Mouse (Mus musculus) cerebellum, adult 2 months (tissue): Measurements from ENCODE around the gene Gm20521. TPM values are rescaled to one million over a fixed set of nuclear protein-coding genes. Genes with fewer than 3 reads are reported as not detected.

Experiments
- DNase-seq, 2 experiments: peaks; one replicate each; pipeline ENCODE4 v3.0.0; 2021
- H3K27ac ChIP-seq: fragments of 200-500 bp; 2 replicates; pipeline ENCODE4 v1.5.1; 2012; ENCODE audit warnings: low read length, control low read depth, inconsistent platforms; ENCODE audit not compliant: insufficient read depth
- H3K27me3 ChIP-seq: fragments of 200-500 bp; 2 replicates; pipeline ENCODE4 v1.6.1; 2012; ENCODE audit warnings: inconsistent platforms, mild to moderate bottlenecking, low read length, moderate library complexity; ENCODE audit not compliant: control insufficient read depth, insufficient read depth
- H3K4me1 ChIP-seq: fragments of 200-500 bp; 2 replicates; pipeline ENCODE4 v1.6.1; 2011; ENCODE audit warnings: low read length; ENCODE audit not compliant: control insufficient read depth, insufficient read depth
- H3K4me3 ChIP-seq: fragments of 200-500 bp; replicated peaks from 2 replicates; pipeline ENCODE3; 2011; ENCODE audit warnings: mild to moderate bottlenecking, low read depth, low read length, control low read depth; ENCODE audit not compliant: insufficient read depth
- CTCF ChIP-seq: fragments of 200-500 bp; IDR thresholded peaks from 2 replicates; pipeline ENCODE4 v1.5.1; 2011; ENCODE audit warnings: low read depth, mild to moderate bottlenecking, control low read depth, low read length, moderate library complexity, borderline replicate concordance; ENCODE audit not compliant: insufficient read depth
- POLR2A ChIP-seq: fragments of 200-500 bp; IDR thresholded peaks from 2 replicates; pipeline ENCODE4 v1.6.1; 2011; ENCODE audit warnings: low read length, control low read depth, borderline replicate concordance; ENCODE audit not compliant: insufficient read depth
- WGBS: fragments of 180-500 bp; shearing (Covaris S2); methylation state at CpG from one replicate; pipeline ENCODE4 v1.1.7; 2018; 5-methylcytosine and 5-hydroxymethylcytosine counted together
- polyA plus RNA-seq: library from polyadenylated mRNA; depleted of rRNA; stranded (reverse); fragments of >200 nt; gene quantifications from 2 replicates; pipeline ENCODE4 v1.2.3, GENCODE M21; 2012

Gm20521 gene
- polyA plus RNA-seq, 1 experiment, result 0.34 TPM

GRCm38 (mm10) chr14:54876539-54877047, 6.6 kb upstream of the Gm20521 start:
- no peak for TF ChIP-seq CTCF
- peak; percentile 96 for TF ChIP-seq POLR2A
- under 1% methylated on average over 69 of the region's 72 CpGs for WGBS
- peak overlapping the region; percentile 81 for H3K4me3 ChIP-seq
- DNase-seq, result peak; percentile 95 to 96
- no peaks in the 10 kb centered on the region for H3K27me3 ChIP-seq
- H3K4me1 ChIP-seq, result no peaks in the 10 kb centered on the region
- H3K27ac ChIP-seq, result peak overlapping the region; percentile 96

- Histone ChIP-seq H3K4me3 (peak within 1 kb of the TSS; percentile 81), H3K4me1 (no peaks in the 10 kb centered on the region), H3K27me3 (no peaks in the 10 kb centered on the region), H3K27ac (peak within 1 kb of the TSS; percentile 96)
- WGBS, result 1% methylated on average over 61 of the region's 61 CpGs
- DNase-seq, result peak; percentile 80 to 85
- TF ChIP-seq POLR2A (0 out of 2 replicates have a peak, but pooled peaks have one; percentile 35), CTCF (no peak)
These were observed 6.1 kb upstream of the Gm20521 start, which contains the start of gene Ppp1r3e for GRCm38 (mm10) chr14:54877048-54877715. Ppp1r3e (minus strand) TSS chr14:54877550.

GRCm38 (mm10) chr14:54884022-54884712, 926 bp downstream of the Gm20521 start:
- Histone ChIP-seq H3K4me1 (peaks cover 7% of the 10 kb centered on the region; the same call in 1 of the 2 replicates), H3K4me3 (peak overlapping the region; percentile 89), H3K27ac (peak overlapping the region; percentile 72), H3K27me3 (no peaks in the 10 kb centered on the region)
- TF ChIP-seq CTCF, result no peak
- no peak for TF ChIP-seq POLR2A
- no peak for DNase-seq
- WGBS, result 25% methylated on average over 21 of the region's 21 CpGs

GRCm38 (mm10) chr14:54885309-54885708, 2.1 kb downstream of the Gm20521 start:
- TF ChIP-seq CTCF, result no peak
- TF ChIP-seq POLR2A, result no peak
- no peak overlapping the region for H3K4me3 ChIP-seq
- H3K27ac ChIP-seq, result no peak overlapping the region
- WGBS, result 82% methylated on average over 11 of the region's 11 CpGs
- no peak for DNase-seq
- no peaks in the 10 kb centered on the region for H3K27me3 ChIP-seq
- peaks cover 7% of the 10 kb centered on the region; the same call in 1 of the 2 replicates for H3K4me1 ChIP-seq

- no peak for TF ChIP-seq CTCF
- no peak for TF ChIP-seq POLR2A
- peak within 1 kb of the TSS; percentile 50 for H3K4me3 ChIP-seq
- H3K27me3 ChIP-seq, result no peaks in the 10 kb centered on the region
- WGBS, result 94% methylated on average over 3 of the region's 3 CpGs
- no peak within 1 kb of the TSS for H3K27ac ChIP-seq
- H3K4me1 ChIP-seq, result no peaks in the 10 kb centered on the region
- DNase-seq, result no peak
These were observed 9.0 kb downstream of the Gm20521 start, which contains the start of gene Pabpn1 for GRCm38 (mm10) chr14:54892200-54892599. Pabpn1 (plus strand) TSS chr14:54892500.

- peak; percentile 99 to 100 for DNase-seq
- peak overlapping the region; percentile 50 for H3K4me3 ChIP-seq
- TF ChIP-seq CTCF (no peak), POLR2A (peak; percentile 54; the same call in 1 of the 2 replicates)
- no peaks in the 10 kb centered on the region for H3K4me1 ChIP-seq
- no peak overlapping the region for H3K27ac ChIP-seq
- no peaks in the 10 kb centered on the region for H3K27me3 ChIP-seq
- WGBS, result 1% methylated on average over 38 of the region's 38 CpGs
These were observed 10.5 kb downstream of the Gm20521 start for GRCm38 (mm10) chr14:54893651-54894181.

GRCm38 (mm10) chr14:54894296-54895151, 11.3 kb downstream of the Gm20521 start:
- no peak for TF ChIP-seq POLR2A
- TF ChIP-seq CTCF, result no peak
- under 1% methylated on average over 54 of the region's 54 CpGs for WGBS
- Histone ChIP-seq H3K27ac (peak overlapping the region; percentile 72), H3K4me3 (peak overlapping the region; percentile 60), H3K27me3 (no peaks in the 10 kb centered on the region), H3K4me1 (no peaks in the 10 kb centered on the region)
- DNase-seq, result peak in 1 of 2 experiments; percentile 73
